Mouse (Mus musculus) spleen, adult 2 months (tissue): ENCODE measurements around the gene Clcn6.

Source experiments
- CTCF ChIP-seq: fragments of 200-500 bp; IDR thresholded peaks from 2 replicates; pipeline ENCODE4 v1.5.1; 2011; ENCODE audit warnings: mild to moderate bottlenecking, inconsistent platforms; ENCODE audit not compliant: insufficient read depth, insufficient read length, insufficient replicate concordance; ENCODE audit errors: extremely low read depth
- POLR2A ChIP-seq: fragments of 200-500 bp; IDR thresholded peaks from 2 replicates; pipeline ENCODE4 v1.6.1; 2011; ENCODE audit warnings: low read depth, low read length, inconsistent platforms

GRCm38 (mm10) chr4:147957141-147957540, 81.5 kb downstream of the Clcn6 start:
- TF ChIP-seq POLR2A, result no peak
- TF ChIP-seq CTCF, result no peak
